11 mouse cellular contexts compared by ENCODE assay signal in the genomic region with DNA sequence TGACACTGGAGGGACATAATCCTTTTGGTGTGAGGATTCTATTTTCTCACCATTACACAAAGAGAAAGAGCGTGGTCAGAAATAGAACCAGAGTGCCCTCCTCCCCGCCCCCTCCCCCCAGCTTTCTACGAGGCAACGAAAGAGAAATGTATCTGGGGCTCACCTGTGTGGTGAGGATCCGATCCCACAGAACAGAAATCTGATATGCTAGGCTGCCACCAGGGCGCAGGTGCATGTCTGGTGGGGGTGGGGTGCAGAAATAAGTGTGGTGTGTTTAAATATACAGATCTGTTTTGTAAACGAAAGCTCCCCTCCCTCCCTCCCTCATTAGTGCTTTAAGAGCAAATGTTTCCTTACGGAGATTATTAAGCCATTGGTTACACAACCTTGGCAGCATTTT. TPM values are rescaled to one million over a fixed set of nuclear protein-coding genes. Genes with fewer than 3 reads are reported as not detected.
DNase-seq lines count a peak whose midpoint lies in the region; ATAC-seq and TF ChIP-seq lines count a peak whose summit lies in the region.
"Had no signal": no experiment of that assay in that cellular context is flagged by ENCODE, and none has a peak within 500 bp of the region (broad histone marks: within the 10 kb centered on the region; RNA-seq: fewer than 3 reads in every experiment).

No protein-coding gene starts in this region.

- no peaks in the 10 kb centered on the region for H3K9me3 ChIP-seq in forebrain, embryonic 15.5 days
- no peaks in the 10 kb centered on the region for H3K9me3 ChIP-seq in forebrain, embryonic 11.5 days (ENCODE audit: control insufficient read depth, low read length)
- H3K9me3 ChIP-seq in intestine, embryonic 15.5 days: no peaks in the 10 kb centered on the region
- no peaks in the 10 kb centered on the region for H3K9me3 ChIP-seq in intestine, postnatal 0 days (ENCODE audit: control insufficient read depth)
- no peaks in the 10 kb centered on the region for H3K9me3 ChIP-seq in stomach, embryonic 15.5 days
- H3K9me3 ChIP-seq in stomach, postnatal 0 days (ENCODE audit: control insufficient read depth, low read length): no peaks in the 10 kb centered on the region
- no peaks in the 10 kb centered on the region for H3K9me3 ChIP-seq in intestine, embryonic 16.5 days (ENCODE audit: control insufficient read depth, low read length)
- H3K9me3 ChIP-seq: kidney, embryonic 15.5 days; neural tube, embryonic 12.5 days had no signal

- no peak overlapping the region for H3K9ac ChIP-seq in forebrain, embryonic 15.5 days (replicated peaks)
- H3K9ac ChIP-seq in forebrain, embryonic 11.5 days (ENCODE audit: low read length): no peak overlapping the region
- H3K9ac ChIP-seq in intestine, embryonic 15.5 days: no peak overlapping the region
- no peak overlapping the region for H3K9ac ChIP-seq in intestine, postnatal 0 days (ENCODE audit: low read depth, low read length)
- no peak overlapping the region for H3K9ac ChIP-seq in stomach, embryonic 15.5 days
- H3K9ac ChIP-seq in stomach, postnatal 0 days (ENCODE audit: low read length): no peak overlapping the region
- no peak overlapping the region for H3K9ac ChIP-seq in intestine, embryonic 16.5 days (ENCODE audit: low read depth, low read length)
- H3K9ac ChIP-seq: kidney, embryonic 15.5 days; neural tube, embryonic 12.5 days had no signal

- no peak for DNase-seq in forebrain, embryonic 11.5 days (ENCODE audit: low spot score)
- no peak for DNase-seq in stomach, postnatal 0 days (ENCODE audit: low spot score)
- DNase-seq in kidney, adult 9 months: no peak
- DNase-seq: cerebellum, postnatal 14 days had no signal

- H3K4me2 ChIP-seq in forebrain, embryonic 15.5 days (replicated peaks): no peak overlapping the region
- H3K4me2 ChIP-seq in forebrain, embryonic 11.5 days (ENCODE audit: low read depth, low read length, severe bottlenecking): no peak overlapping the region
- no peak overlapping the region for H3K4me2 ChIP-seq in intestine, embryonic 15.5 days (replicated peaks)
- H3K4me2 ChIP-seq in intestine, postnatal 0 days (replicated peaks; ENCODE audit: low read depth): no peak overlapping the region
- H3K4me2 ChIP-seq in stomach, embryonic 15.5 days: no peak overlapping the region
- no peak overlapping the region; the same call in 1 of the 2 replicates for H3K4me2 ChIP-seq in stomach, postnatal 0 days (replicated peaks; ENCODE audit: low read depth)
- no peak overlapping the region for H3K4me2 ChIP-seq in intestine, embryonic 16.5 days (ENCODE audit: low read depth, low read length)
- H3K4me2 ChIP-seq: kidney, embryonic 15.5 days had no signal

- no peaks in the 10 kb centered on the region for H3K36me3 ChIP-seq in forebrain, embryonic 15.5 days
- no peaks in the 10 kb centered on the region for H3K36me3 ChIP-seq in forebrain, embryonic 11.5 days (ENCODE audit: control insufficient read depth, insufficient read depth, low read length)
- no peaks in the 10 kb centered on the region for H3K36me3 ChIP-seq in intestine, embryonic 15.5 days
- no peaks in the 10 kb centered on the region for H3K36me3 ChIP-seq in intestine, postnatal 0 days (ENCODE audit: control insufficient read depth, insufficient read depth)
- no peaks in the 10 kb centered on the region for H3K36me3 ChIP-seq in stomach, embryonic 15.5 days
- H3K36me3 ChIP-seq in stomach, postnatal 0 days (ENCODE audit: control insufficient read depth, insufficient read depth, low read length): no peaks in the 10 kb centered on the region
- H3K36me3 ChIP-seq in intestine, embryonic 16.5 days (ENCODE audit: control insufficient read depth, insufficient read depth, low read length): no peaks in the 10 kb centered on the region
- H3K36me3 ChIP-seq: kidney, embryonic 15.5 days; neural tube, embryonic 12.5 days had no signal

- peaks cover 42% of the 10 kb centered on the region for H3K4me1 ChIP-seq in forebrain, embryonic 15.5 days
- peaks cover 8% of the 10 kb centered on the region; the same call in 1 of the 2 replicates for H3K4me1 ChIP-seq in forebrain, embryonic 11.5 days (replicated peaks; ENCODE audit: control insufficient read depth, insufficient read depth, low read length)
- peaks cover 45% of the 10 kb centered on the region for H3K4me1 ChIP-seq in intestine, embryonic 15.5 days (replicated peaks)
- no peaks in the 10 kb centered on the region; the same call in 1 of the 2 replicates for H3K4me1 ChIP-seq in intestine, postnatal 0 days (replicated peaks; ENCODE audit: control insufficient read depth, insufficient read depth, low read length)
- peaks cover 41% of the 10 kb centered on the region for H3K4me1 ChIP-seq in stomach, embryonic 15.5 days
- H3K4me1 ChIP-seq in stomach, postnatal 0 days (replicated peaks; ENCODE audit: control insufficient read depth, insufficient read depth): peaks cover 12% of the 10 kb centered on the region
- H3K4me1 ChIP-seq in intestine, embryonic 16.5 days (ENCODE audit: control insufficient read depth, insufficient read depth, low read length): peaks cover 45% of the 10 kb centered on the region

- TF ChIP-seq EP300 in stomach, postnatal 0 days (optimal IDR thresholded peaks at IDR 0.05): no peak

- WGBS in forebrain, embryonic 15.5 days: 35% methylated on average over 8 of the region's 8 CpGs
- 60% methylated on average over 8 of the region's 8 CpGs for WGBS in forebrain, embryonic 11.5 days
- WGBS in intestine, embryonic 15.5 days: 42% methylated on average over 8 of the region's 8 CpGs
- 36% methylated on average over 8 of the region's 8 CpGs for WGBS in intestine, postnatal 0 days
- WGBS in stomach, embryonic 15.5 days: 29% methylated on average over 8 of the region's 8 CpGs
- WGBS in stomach, postnatal 0 days: 31% methylated on average over 8 of the region's 8 CpGs
- WGBS in intestine, embryonic 16.5 days: 49% methylated on average over 8 of the region's 8 CpGs

- no peaks in the 10 kb centered on the region for H3K27me3 ChIP-seq in forebrain, embryonic 15.5 days
- H3K27me3 ChIP-seq in forebrain, embryonic 11.5 days (ENCODE audit: control insufficient read depth, insufficient read depth, low read length): no peaks in the 10 kb centered on the region
- H3K27me3 ChIP-seq in intestine, embryonic 15.5 days (replicated peaks): no peaks in the 10 kb centered on the region
- no peaks in the 10 kb centered on the region for H3K27me3 ChIP-seq in intestine, postnatal 0 days (replicated peaks; ENCODE audit: control insufficient read depth, insufficient read depth, low read length)
- H3K27me3 ChIP-seq in stomach, embryonic 15.5 days (replicated peaks): no peaks in the 10 kb centered on the region
- no peaks in the 10 kb centered on the region for H3K27me3 ChIP-seq in stomach, postnatal 0 days (ENCODE audit: control insufficient read depth, insufficient read depth, low read length)
- H3K27me3 ChIP-seq in intestine, embryonic 16.5 days (replicated peaks; ENCODE audit: control insufficient read depth, insufficient read depth, low read length): no peaks in the 10 kb centered on the region
- H3K27me3 ChIP-seq: kidney, embryonic 15.5 days; neural tube, embryonic 12.5 days had no signal

- ATAC-seq in forebrain, embryonic 15.5 days (replicated peaks): no peak
- no peak for ATAC-seq in forebrain, embryonic 11.5 days (replicated peaks; ENCODE audit: low FRiP score)
- ATAC-seq in intestine, embryonic 15.5 days: 0 out of 2 replicates have a peak, but pooled peaks have one; percentile 7
- no peak for ATAC-seq in intestine, postnatal 0 days
- peak; percentile 63; the same call in 1 of the 2 replicates for ATAC-seq in stomach, embryonic 15.5 days (ENCODE audit: insufficient read depth, low FRiP score, low read depth)
- no peak for ATAC-seq in stomach, postnatal 0 days (ENCODE audit: low FRiP score, low TSS enrichment)
- no peak for ATAC-seq in intestine, embryonic 16.5 days

- TF ChIP-seq CTCF in intestine, postnatal 0 days (IDR thresholded peaks at IDR 0.05; ENCODE audit: low read depth): no peak
- no peak for TF ChIP-seq CTCF in stomach, postnatal 0 days (IDR thresholded peaks at IDR 0.05; ENCODE audit: low read depth)

- peak overlapping the region; percentile 85; the same call in 1 of the 2 replicates for H3K27ac ChIP-seq in forebrain, embryonic 15.5 days (replicated peaks)
- no peak overlapping the region for H3K27ac ChIP-seq in forebrain, embryonic 11.5 days (ENCODE audit: low read depth, low read length)
- H3K27ac ChIP-seq in intestine, embryonic 15.5 days: 0 out of 2 replicates have a peak overlapping the region, but pooled peaks have one; percentile 1
- no peak overlapping the region for H3K27ac ChIP-seq in intestine, postnatal 0 days (ENCODE audit: low read depth, low read length)
- H3K27ac ChIP-seq in stomach, embryonic 15.5 days: no peak overlapping the region
- no peak overlapping the region for H3K27ac ChIP-seq in stomach, postnatal 0 days (replicated peaks)
- peak overlapping the region; percentile 11; the same call in 1 of the 2 replicates for H3K27ac ChIP-seq in intestine, embryonic 16.5 days (ENCODE audit: low read length)
- H3K27ac ChIP-seq: kidney, embryonic 15.5 days; neural tube, embryonic 12.5 days had no signal

- no peak overlapping the region for H3K4me3 ChIP-seq in forebrain, embryonic 15.5 days
- H3K4me3 ChIP-seq in forebrain, embryonic 11.5 days (ENCODE audit: low read depth, low read length): no peak overlapping the region
- no peak overlapping the region for H3K4me3 ChIP-seq in intestine, embryonic 15.5 days (replicated peaks)
- no peak overlapping the region for H3K4me3 ChIP-seq in intestine, postnatal 0 days (ENCODE audit: low read depth, low read length)
- H3K4me3 ChIP-seq in stomach, embryonic 15.5 days (replicated peaks): no peak overlapping the region
- no peak overlapping the region for H3K4me3 ChIP-seq in stomach, postnatal 0 days (ENCODE audit: low read depth, low read length)
- H3K4me3 ChIP-seq in intestine, embryonic 16.5 days (ENCODE audit: low read length): no peak overlapping the region
- H3K4me3 ChIP-seq: kidney, embryonic 15.5 days; neural tube, embryonic 12.5 days had no signal

RNA-seq across cellular contexts. Expression of a gene that starts 20.6 kb away (rescaled TPM):
- 16.7 and 17.1 TPM in 2 replicates for polyA plus RNA-seq in forebrain, embryonic 15.5 days (2015; fragmentation: Nextera tagmentation; extraction: Ambion mirVana)
- polyA plus RNA-seq in forebrain, embryonic 11.5 days (2014; fragmentation: Nextera tagmentation; extraction: Ambion mirVana): 6.8 and 7.5 TPM in 2 replicates
- 15.9 and 16.7 TPM in 2 replicates for polyA plus RNA-seq in intestine, embryonic 15.5 days (2015; fragmentation: Nextera tagmentation; extraction: Ambion mirVana)
- 20.9 and 24.0 TPM in 2 replicates for polyA plus RNA-seq in intestine, postnatal 0 days (2015; fragmentation: Nextera tagmentation; extraction: Ambion mirVana)
- polyA plus RNA-seq in stomach, embryonic 15.5 days (2015; fragmentation: Nextera tagmentation; extraction: Ambion mirVana): 15.3 and 18.5 TPM in 2 replicates
- polyA plus RNA-seq in stomach, postnatal 0 days (2015; fragmentation: Nextera tagmentation; extraction: Ambion mirVana): 16.2 and 20.3 TPM in 2 replicates
- polyA plus RNA-seq in intestine, embryonic 16.5 days (2015; fragmentation: Nextera tagmentation; extraction: Ambion mirVana): 5.9 and 12.1 TPM in 2 replicates

Comparison
In these comparisons a context has a peak if more than half of its experiments do, and no peak if none do; other contexts are left out.
1. ATAC-seq: peak in intestine, embryonic 15.5 days (single experiment) and stomach, embryonic 15.5 days (single experiment); none in forebrain, embryonic 15.5 days (single experiment), forebrain, embryonic 11.5 days (single experiment), intestine, postnatal 0 days (single experiment), stomach, postnatal 0 days (single experiment) and intestine, embryonic 16.5 days (single experiment).
2. H3K27ac ChIP-seq: peak in forebrain, embryonic 15.5 days (single experiment), intestine, embryonic 15.5 days (single experiment) and intestine, embryonic 16.5 days (single experiment); none in forebrain, embryonic 11.5 days (single experiment), intestine, postnatal 0 days (single experiment), stomach, embryonic 15.5 days (single experiment) and stomach, postnatal 0 days (single experiment).